Mouse (Mus musculus) bone marrow, adult 2 months (tissue): ENCODE measurements around the gene Cdh1. TPM values are rescaled to one million over a fixed set of nuclear protein-coding genes. Genes with fewer than 3 reads are reported as not detected.

ENCODE experiments used
- H3K27ac ChIP-seq: fragments of 200-500 bp; 2 replicates; pipeline ENCODE4 v1.5.1; 2012; ENCODE audit warnings: low read depth, mild to moderate bottlenecking, control low read depth, inconsistent platforms, low read length; ENCODE audit not compliant: control insufficient read depth, poor library complexity, insufficient read depth
- H3K4me1 ChIP-seq: fragments of 200-500 bp; 2 replicates; pipeline ENCODE4 v1.6.1; 2011; ENCODE audit warnings: low read length; ENCODE audit not compliant: control insufficient read depth, insufficient read depth
- H3K4me3 ChIP-seq: fragments of 200-500 bp; replicated peaks from 2 replicates; pipeline ENCODE3; 2011; ENCODE audit warnings: mild to moderate bottlenecking, low read depth, low read length, control low read depth; ENCODE audit not compliant: control insufficient read depth
- CTCF ChIP-seq: fragments of 200-500 bp; IDR thresholded peaks from 2 replicates; pipeline ENCODE4 v1.5.1; 2011; ENCODE audit warnings: low read length, control low read depth; ENCODE audit not compliant: control insufficient read depth, insufficient read depth
- POLR2A ChIP-seq: fragments of 200-500 bp; IDR thresholded peaks from 2 replicates; pipeline ENCODE4 v1.6.1; 2011; ENCODE audit warnings: low read depth, mild to moderate bottlenecking, control low read depth, low read length, borderline replicate concordance; ENCODE audit not compliant: control insufficient read depth
- WGBS: fragments of 180-500 bp; shearing (Covaris S2); methylation state at CpG from one replicate; pipeline ENCODE4 v1.1.7; 2018; 5-methylcytosine and 5-hydroxymethylcytosine counted together
- polyA plus RNA-seq: library from polyadenylated mRNA; stranded (reverse); fragments of >200 nt; gene quantifications from 2 replicates; pipeline ENCODE4 v1.2.4, GENCODE M21; 2011; ENCODE audit warnings: low replicate concordance; ENCODE audit not compliant: missing spikeins, insufficient read depth, insufficient read length

The Cdh1 gene
- polyA plus RNA-seq, 1 experiment, result 6.8 TPM

- no peak overlapping the region for H3K4me3 ChIP-seq
- no peaks in the 10 kb centered on the region; the same call in 1 of the 2 replicates for H3K4me1 ChIP-seq
- no peak overlapping the region for H3K27ac ChIP-seq
- TF ChIP-seq POLR2A (no peak), CTCF (no peak)
- 88% methylated on average over 5 of the region's 5 CpGs for WGBS
Measured at GRCm38 (mm10) chr8:106614704-106615103, 11.6 kb downstream of the Cdh1 start.

- Histone ChIP-seq H3K27ac (no peak overlapping the region), H3K4me3 (no peak overlapping the region), H3K4me1 (no peaks in the 10 kb centered on the region; the same call in 1 of the 2 replicates)
- 64% methylated on average over 10 of the region's 10 CpGs for WGBS
- TF ChIP-seq POLR2A (no peak), CTCF (no peak)
Measured at GRCm38 (mm10) chr8:106615661-106616299, 12.6 kb downstream of the Cdh1 start.

- Histone ChIP-seq H3K4me1 (no peaks in the 10 kb centered on the region; the same call in 1 of the 2 replicates), H3K4me3 (no peak overlapping the region), H3K27ac (no peak overlapping the region)
- 68% methylated on average over 4 of the region's 4 CpGs for WGBS
- TF ChIP-seq CTCF, result no peak
- no peak for TF ChIP-seq POLR2A
Measured at GRCm38 (mm10) chr8:106616679-106617078, 13.5 kb downstream of the Cdh1 start.

- Histone ChIP-seq H3K27ac (no peak overlapping the region), H3K4me3 (no peak overlapping the region), H3K4me1 (no peaks in the 10 kb centered on the region; the same call in 1 of the 2 replicates)
- TF ChIP-seq POLR2A (no peak), CTCF (no peak)
- 40% methylated on average over 6 of the region's 6 CpGs for WGBS
Measured at GRCm38 (mm10) chr8:106617196-106617595, 14.0 kb downstream of the Cdh1 start.

GRCm38 (mm10) chr8:106617865-106618264 is 14.7 kb downstream of the Cdh1 start:
- TF ChIP-seq POLR2A (no peak), CTCF (no peak)
- no peak overlapping the region for H3K27ac ChIP-seq
- H3K4me3 ChIP-seq, result no peak overlapping the region
- H3K4me1 ChIP-seq, result no peaks in the 10 kb centered on the region; the same call in 1 of the 2 replicates
- 81% methylated on average over 6 of the region's 6 CpGs for WGBS

GRCm38 (mm10) chr8:106618324-106618723 is 15.2 kb downstream of the Cdh1 start:
- Histone ChIP-seq H3K4me3 (no peak overlapping the region), H3K27ac (no peak overlapping the region), H3K4me1 (no peaks in the 10 kb centered on the region)
- no peak for TF ChIP-seq CTCF
- no peak for TF ChIP-seq POLR2A
- 89% methylated on average over 6 of the region's 6 CpGs for WGBS

GRCm38 (mm10) chr8:106619549-106620245 is 16.5 kb downstream of the Cdh1 start:
- TF ChIP-seq POLR2A (no peak), CTCF (no peak)
- Histone ChIP-seq H3K4me1 (no peaks in the 10 kb centered on the region), H3K27ac (no peak overlapping the region), H3K4me3 (no peak overlapping the region)
- WGBS, result 57% methylated on average over 9 of the region's 9 CpGs

GRCm38 (mm10) chr8:106620488-106620887 is 17.3 kb downstream of the Cdh1 start:
- 66% methylated on average over 2 of the region's 2 CpGs for WGBS
- no peak overlapping the region for H3K27ac ChIP-seq
- H3K4me1 ChIP-seq, result no peaks in the 10 kb centered on the region
- TF ChIP-seq POLR2A (no peak), CTCF (no peak)
- H3K4me3 ChIP-seq, result no peak overlapping the region

GRCm38 (mm10) chr8:106623016-106623415 is 19.9 kb downstream of the Cdh1 start:
- TF ChIP-seq POLR2A, result no peak
- TF ChIP-seq CTCF, result no peak
- WGBS, result 37% methylated on average over 5 of the region's 5 CpGs

More at GRCm38 (mm10) chr8:106623016-106623415, 19.9 kb downstream of the Cdh1 start:
- Histone ChIP-seq H3K27ac (no peak overlapping the region), H3K4me1 (no peaks in the 10 kb centered on the region), H3K4me3 (no peak overlapping the region)
